Mouse (Mus musculus): Measurements from ENCODE around the gene Ndufs6. TPM values are rescaled to one million over a fixed set of nuclear protein-coding genes. Genes with fewer than 3 reads are reported as not detected.

The Ndufs6 gene
- total RNA-seq (2014; rRNA removed) = 183 and 252 TPM in 2 replicates
- 115 and 118 TPM in 2 replicates for polyA plus RNA-seq (2012; rRNA removed)

GRCm38 (mm10) chr13:73327827-73328698, at the start of gene Ndufs6, which contains the start of gene Mrpl36:
Ndufs6 (minus strand) TSS chr13:73328542.
Mrpl36 (plus strand) TSS chr13:73328513.
- Histone ChIP-seq H3K9ac (ENCODE audit: low read depth, low read length) (peak within 1 kb of the TSS; percentile 96), H3K27ac (replicated peaks; ENCODE audit: insufficient read depth, low read depth, low read length) (peak within 1 kb of the TSS; percentile 84), H3K4me3 (ENCODE audit: insufficient read depth, low read depth, low read length) (peak within 1 kb of the TSS; percentile 93), H3K36me3 (ENCODE audit: control insufficient read depth, insufficient read depth, low read length) (peaks cover 12% of the 10 kb centered on the region; the same call in 1 of the 2 replicates), H3K79me2 (ENCODE audit: control insufficient read depth, insufficient read depth, low read length) (peaks cover 18% of the 10 kb centered on the region; the same call in 1 of the 2 replicates), H3K4me1 (ENCODE audit: control insufficient read depth, insufficient read depth, low read length) (peaks cover 9% of the 10 kb centered on the region), H3K27me3 (ENCODE audit: control insufficient read depth, insufficient read depth, low read length) (no peaks in the 10 kb centered on the region)
- no peak for TF ChIP-seq CTCF (IDR thresholded peaks at IDR 0.05; ENCODE audit: low read depth, low read length)
- TF ChIP-seq POLR2A (IDR thresholded peaks at IDR 0.05; ENCODE audit: extremely low read depth, insufficient read depth, low read length) = peak; percentile 71
- WGBS = 1% methylated on average over 45 of the region's 45 CpGs
- peak; percentile 91 for DNase-seq (ENCODE audit: extremely low read depth, low read depth, low spot score)

DNA sequence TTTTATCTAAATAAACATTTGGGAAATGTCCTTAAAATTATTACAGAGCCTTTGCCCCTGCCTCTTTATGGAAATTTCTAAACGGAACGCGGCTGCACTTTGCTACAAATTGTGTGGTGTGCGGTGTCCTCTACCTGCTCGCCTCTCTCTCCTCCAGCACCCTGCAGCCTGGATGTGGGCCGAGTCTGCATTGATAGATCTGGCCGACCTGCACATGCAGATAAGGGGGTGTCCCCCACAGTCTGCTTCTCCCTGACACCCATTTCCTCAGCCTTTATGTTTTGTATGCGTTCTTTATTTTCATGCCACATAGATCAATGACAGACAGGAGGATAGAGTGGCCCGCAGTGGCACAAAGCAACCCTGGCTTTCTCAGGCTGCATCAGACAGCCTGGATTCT, 49.3 kb upstream of the Ndufs6 start:
- no peaks in the 10 kb centered on the region for H3K79me2 ChIP-seq (ENCODE audit: control insufficient read depth, insufficient read depth, low read length)
- 81% methylated on average over 9 of the region's 9 CpGs for WGBS

GRCm38 (mm10) chr13:73374612-73375011, 46.3 kb upstream of the Ndufs6 start:
- TF ChIP-seq CTCF (IDR thresholded peaks at IDR 0.05; ENCODE audit: low read depth, low read length) = no peak
- no peak for TF ChIP-seq POLR2A (IDR thresholded peaks at IDR 0.05; ENCODE audit: extremely low read depth, insufficient read depth, low read length)
- H3K79me2 ChIP-seq (ENCODE audit: control insufficient read depth, insufficient read depth, low read length) = no peaks in the 10 kb centered on the region
- H3K27ac ChIP-seq (replicated peaks; ENCODE audit: insufficient read depth, low read depth, low read length) = no peak overlapping the region
- no peak for DNase-seq (ENCODE audit: extremely low read depth, low read depth, low spot score)
- WGBS = 82% methylated on average over 2 of the region's 2 CpGs
- no peaks in the 10 kb centered on the region; the same call in 1 of the 2 replicates for H3K27me3 ChIP-seq (ENCODE audit: control insufficient read depth, insufficient read depth, low read length)
- no peak overlapping the region for H3K9ac ChIP-seq (ENCODE audit: low read depth, low read length)
- no peak overlapping the region for H3K4me3 ChIP-seq (ENCODE audit: insufficient read depth, low read depth, low read length)
- H3K4me1 ChIP-seq (ENCODE audit: control insufficient read depth, insufficient read depth, low read length) = no peaks in the 10 kb centered on the region
- no peaks in the 10 kb centered on the region for H3K36me3 ChIP-seq (ENCODE audit: control insufficient read depth, insufficient read depth, low read length)

More for the DNA sequence above, 49.3 kb upstream of the Ndufs6 start:
- no peaks in the 10 kb centered on the region for H3K36me3 ChIP-seq (ENCODE audit: control insufficient read depth, insufficient read depth, low read length)
- H3K4me1 ChIP-seq (ENCODE audit: control insufficient read depth, insufficient read depth, low read length) = no peaks in the 10 kb centered on the region
- no peak overlapping the region for H3K4me3 ChIP-seq (ENCODE audit: insufficient read depth, low read depth, low read length)
- no peaks in the 10 kb centered on the region; the same call in 1 of the 2 replicates for H3K27me3 ChIP-seq (ENCODE audit: control insufficient read depth, insufficient read depth, low read length)
- no peak for TF ChIP-seq CTCF (IDR thresholded peaks at IDR 0.05; ENCODE audit: low read depth, low read length)
- TF ChIP-seq POLR2A (IDR thresholded peaks at IDR 0.05; ENCODE audit: extremely low read depth, insufficient read depth, low read length) = no peak
- no peak overlapping the region for H3K27ac ChIP-seq (replicated peaks; ENCODE audit: insufficient read depth, low read depth, low read length)
- H3K9ac ChIP-seq (ENCODE audit: low read depth, low read length) = no peak overlapping the region
- no peak for DNase-seq (ENCODE audit: extremely low read depth, low read depth, low spot score)

- Histone ChIP-seq H3K79me2 (ENCODE audit: control insufficient read depth, insufficient read depth, low read length) (no peaks in the 10 kb centered on the region), H3K27ac (replicated peaks; ENCODE audit: insufficient read depth, low read depth, low read length) (no peak overlapping the region), H3K4me1 (ENCODE audit: control insufficient read depth, insufficient read depth, low read length) (no peaks in the 10 kb centered on the region), H3K36me3 (ENCODE audit: control insufficient read depth, insufficient read depth, low read length) (no peaks in the 10 kb centered on the region), H3K4me3 (ENCODE audit: insufficient read depth, low read depth, low read length) (no peak overlapping the region), H3K27me3 (ENCODE audit: control insufficient read depth, insufficient read depth, low read length) (no peaks in the 10 kb centered on the region; the same call in 1 of the 2 replicates), H3K9ac (ENCODE audit: low read depth, low read length) (no peak overlapping the region)
- no peak for DNase-seq (ENCODE audit: extremely low read depth, low read depth, low spot score)
- WGBS = 69% methylated on average over 4 of the region's 4 CpGs
- TF ChIP-seq CTCF (IDR thresholded peaks at IDR 0.05; ENCODE audit: low read depth, low read length) = no peak
- no peak for TF ChIP-seq POLR2A (IDR thresholded peaks at IDR 0.05; ENCODE audit: extremely low read depth, insufficient read depth, low read length)
Observed at GRCm38 (mm10) chr13:73373367-73373766, 45.0 kb upstream of the Ndufs6 start.

GRCm38 (mm10) chr13:73357106-73357505, 28.8 kb upstream of the Ndufs6 start:
- no peaks in the 10 kb centered on the region for H3K36me3 ChIP-seq (ENCODE audit: control insufficient read depth, insufficient read depth, low read length)
- no peak overlapping the region for H3K9ac ChIP-seq (ENCODE audit: low read depth, low read length)
- WGBS = 88% methylated on average over 3 of the region's 3 CpGs
- no peak for TF ChIP-seq CTCF (IDR thresholded peaks at IDR 0.05; ENCODE audit: low read depth, low read length)
- no peak for TF ChIP-seq POLR2A (IDR thresholded peaks at IDR 0.05; ENCODE audit: extremely low read depth, insufficient read depth, low read length)
- H3K27me3 ChIP-seq (ENCODE audit: control insufficient read depth, insufficient read depth, low read length) = no peaks in the 10 kb centered on the region
- no peak overlapping the region for H3K27ac ChIP-seq (replicated peaks; ENCODE audit: insufficient read depth, low read depth, low read length)
- no peak overlapping the region for H3K4me3 ChIP-seq (ENCODE audit: insufficient read depth, low read depth, low read length)
- no peaks in the 10 kb centered on the region for H3K4me1 ChIP-seq (ENCODE audit: control insufficient read depth, insufficient read depth, low read length)
- no peaks in the 10 kb centered on the region for H3K79me2 ChIP-seq (ENCODE audit: control insufficient read depth, insufficient read depth, low read length)
- DNase-seq (ENCODE audit: extremely low read depth, low read depth, low spot score) = no peak

DNA sequence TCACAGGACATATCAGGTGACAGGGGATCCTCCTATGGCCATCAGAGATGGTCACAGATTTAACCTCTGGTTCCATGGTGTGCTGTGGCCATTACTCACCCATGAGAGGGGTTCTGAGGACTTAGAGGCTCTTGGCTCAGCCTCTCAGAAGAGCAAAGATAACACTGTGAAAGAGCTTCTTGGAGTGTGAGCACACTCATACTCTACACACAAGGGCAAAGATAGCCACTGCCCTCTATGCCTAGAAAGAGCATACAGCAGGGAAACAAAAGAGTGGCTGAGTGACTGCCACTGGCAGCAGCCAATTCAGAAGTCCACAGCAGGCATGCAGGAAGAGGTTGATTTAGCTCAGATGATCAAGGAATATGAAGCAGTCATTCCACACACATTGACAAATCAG, 24.1 kb upstream of the Ndufs6 start:
- no peak overlapping the region for H3K27ac ChIP-seq (replicated peaks; ENCODE audit: insufficient read depth, low read depth, low read length)
- H3K9ac ChIP-seq (ENCODE audit: low read depth, low read length) = no peak overlapping the region
- H3K27me3 ChIP-seq (ENCODE audit: control insufficient read depth, insufficient read depth, low read length) = no peaks in the 10 kb centered on the region
- no peaks in the 10 kb centered on the region for H3K36me3 ChIP-seq (ENCODE audit: control insufficient read depth, insufficient read depth, low read length)
- H3K4me1 ChIP-seq (ENCODE audit: control insufficient read depth, insufficient read depth, low read length) = no peaks in the 10 kb centered on the region
- DNase-seq (ENCODE audit: extremely low read depth, low read depth, low spot score) = no peak
- no peak for TF ChIP-seq CTCF (IDR thresholded peaks at IDR 0.05; ENCODE audit: low read depth, low read length)
- TF ChIP-seq POLR2A (IDR thresholded peaks at IDR 0.05; ENCODE audit: extremely low read depth, insufficient read depth, low read length) = no peak
- no peaks in the 10 kb centered on the region for H3K79me2 ChIP-seq (ENCODE audit: control insufficient read depth, insufficient read depth, low read length)
- no peak overlapping the region for H3K4me3 ChIP-seq (ENCODE audit: insufficient read depth, low read depth, low read length)

Data from liver, adult 2 months (tissue).